ENCODE assay signal across 8 mouse cellular contexts in the genomic region with DNA sequence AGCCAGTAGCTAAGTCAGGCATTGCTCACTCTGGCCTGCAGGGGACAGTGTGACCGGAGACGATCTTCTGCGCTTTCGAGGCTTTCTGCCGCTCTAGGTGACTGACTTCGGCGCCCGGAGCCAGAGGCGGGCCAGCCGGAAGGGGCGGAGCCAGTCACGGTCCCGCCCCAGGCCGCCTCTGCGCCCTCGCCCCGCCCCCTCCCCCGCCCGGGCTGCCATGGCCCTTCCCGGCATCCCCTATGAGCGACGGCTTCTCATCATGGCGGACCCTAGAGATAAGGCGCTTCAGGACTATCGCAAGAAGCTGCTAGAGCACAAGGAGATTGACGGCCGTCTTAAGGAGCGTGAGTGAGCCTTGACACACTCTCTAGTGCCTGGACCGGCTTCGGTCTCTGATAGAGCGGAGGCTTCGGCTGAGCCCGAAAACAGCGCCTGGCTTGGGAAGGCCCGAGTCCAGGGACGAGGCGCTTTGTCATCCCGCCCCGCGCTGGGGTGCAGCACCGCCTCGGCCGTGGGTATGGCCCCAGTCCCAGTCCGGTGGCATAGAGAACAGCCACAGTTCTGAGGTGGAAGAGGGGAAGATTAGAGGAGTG. TPM values are rescaled to one million over a fixed set of nuclear protein-coding genes. Genes with fewer than 3 reads are reported as not detected.
A peak's percentile ranks its signal among the peaks of the same experiment; 100 is the strongest.
DNase-seq lines count a peak whose midpoint lies in the region; ATAC-seq and TF ChIP-seq lines count a peak whose summit lies in the region.

A gene (plus strand): TSS at position 200 of the 593 bp plus-strand sequence.

- under 1% methylated on average over 40 of the region's 44 CpGs for WGBS in heart, embryonic 11.5 days (ENCODE audit: insufficient replicate concordance)
- WGBS in kidney, embryonic 16.5 days = under 1% methylated on average over 44 of the region's 44 CpGs
- under 1% methylated on average over 44 of the region's 44 CpGs for WGBS in liver, adult 2 months

- H3K4me1 ChIP-seq in heart, embryonic 11.5 days (ENCODE audit: control insufficient read depth, insufficient read depth, low read length) = no peaks in the 10 kb centered on the region
- peaks cover 3% of the 10 kb centered on the region for H3K4me1 ChIP-seq in kidney, embryonic 16.5 days (ENCODE audit: insufficient read depth, low read length)
- H3K4me1 ChIP-seq in liver, adult 2 months (ENCODE audit: control insufficient read depth, insufficient read depth, low read length) = no peaks in the 10 kb centered on the region; the same call in 1 of the 2 replicates

- peak; percentile 92 for TF ChIP-seq CTCF in liver, adult 2 months (IDR thresholded peaks at IDR 0.05; ENCODE audit: low read depth, low read length)

- H3K27ac ChIP-seq in heart, embryonic 11.5 days (ENCODE audit: low read depth, low read length) = peak within 1 kb of the TSS; percentile 91
- H3K27ac ChIP-seq in kidney, embryonic 16.5 days (ENCODE audit: low read length) = peak within 1 kb of the TSS; percentile 74
- H3K27ac ChIP-seq in liver, adult 2 months (replicated peaks; ENCODE audit: insufficient read depth, low read depth, low read length) = peak within 1 kb of the TSS; percentile 84

- H3K79me2 ChIP-seq in liver, adult 2 months (ENCODE audit: control insufficient read depth, insufficient read depth, low read length) = peaks cover 9% of the 10 kb centered on the region; the same call in 1 of the 2 replicates
- peaks cover 45% of the 10 kb centered on the region for H3K79me2 ChIP-seq in myocyte (ENCODE audit: control insufficient read depth, insufficient read depth)

- H3ac ChIP-seq in myocyte (ENCODE audit: control insufficient read depth, insufficient read length) = peak within 1 kb of the TSS; percentile 95

- TF ChIP-seq POLR2A in liver, adult 2 months (IDR thresholded peaks at IDR 0.05; ENCODE audit: extremely low read depth, insufficient read depth, low read length) = peak; percentile 71
- TF ChIP-seq POLR2A in myocyte (IDR thresholded peaks at IDR 0.05; ENCODE audit: insufficient read length, low read depth) = peak; percentile 67

- H3K4me2 ChIP-seq in heart, embryonic 11.5 days = peak within 1 kb of the TSS; percentile 75
- peak within 1 kb of the TSS; percentile 62 for H3K4me2 ChIP-seq in kidney, embryonic 16.5 days (replicated peaks; ENCODE audit: low read depth, low read length)
- H3K4me2 ChIP-seq in myocyte (ENCODE audit: low read depth) = peak within 1 kb of the TSS; percentile 59

- peak; percentile 94 for ATAC-seq in erythroblast, adult 5-6 weeks (replicated peaks; ENCODE audit: low FRiP score, poor library complexity, severe bottlenecking)
- ATAC-seq in heart, embryonic 11.5 days (replicated peaks; ENCODE audit: insufficient number of reproducible peaks, low FRiP score, low TSS enrichment) = peak; percentile 97
- ATAC-seq in kidney, embryonic 16.5 days (ENCODE audit: low FRiP score, low TSS enrichment) = peak; percentile 97

- no peaks in the 10 kb centered on the region for H3K27me3 ChIP-seq in heart, embryonic 11.5 days (ENCODE audit: control insufficient read depth, insufficient read depth, low read length)
- H3K27me3 ChIP-seq in kidney, embryonic 16.5 days (ENCODE audit: insufficient read depth, low read length) = no peaks in the 10 kb centered on the region
- H3K27me3 ChIP-seq in liver, adult 2 months (ENCODE audit: control insufficient read depth, insufficient read depth, low read length) = no peaks in the 10 kb centered on the region
- H3K27me3 ChIP-seq in myocyte (ENCODE audit: control insufficient read depth, insufficient read depth, insufficient read length) = no peaks in the 10 kb centered on the region
- H3K27me3 ChIP-seq in splenic B cell, adult 2 months (ENCODE audit: control insufficient read depth, insufficient read depth, low read length, poor library complexity, severe bottlenecking) = no peaks in the 10 kb centered on the region

- peak within 1 kb of the TSS; percentile 88 for H3K9ac ChIP-seq in heart, embryonic 11.5 days (ENCODE audit: low read depth, low read length)
- peak within 1 kb of the TSS; percentile 94 for H3K9ac ChIP-seq in kidney, embryonic 16.5 days (replicated peaks; ENCODE audit: low read length)
- H3K9ac ChIP-seq in liver, adult 2 months (ENCODE audit: low read depth, low read length) = peak within 1 kb of the TSS; percentile 93

- H3K36me3 ChIP-seq in heart, embryonic 11.5 days (ENCODE audit: control insufficient read depth, insufficient read depth, low read length) = peaks cover 11% of the 10 kb centered on the region
- H3K36me3 ChIP-seq in kidney, embryonic 16.5 days (ENCODE audit: insufficient read depth, low read length) = peaks cover 19% of the 10 kb centered on the region
- peaks cover 25% of the 10 kb centered on the region for H3K36me3 ChIP-seq in liver, adult 2 months (ENCODE audit: control insufficient read depth, insufficient read depth, low read length)
- peaks cover 34% of the 10 kb centered on the region for H3K36me3 ChIP-seq in myocyte (ENCODE audit: control insufficient read depth, insufficient read depth)
- H3K36me3 ChIP-seq in splenic B cell, adult 2 months (ENCODE audit: control insufficient read depth, insufficient read depth, low read length, poor library complexity, severe bottlenecking) = peaks cover 3% of the 10 kb centered on the region; the same call in 1 of the 2 replicates

- DNase-seq in B cell, adult 2 months = peak; percentile 91 to 92
- DNase-seq in brain, adult 2 months (ENCODE audit: low read depth, low spot score) = peak; percentile 98
- DNase-seq in liver, adult 2 months (ENCODE audit: extremely low read depth, low read depth, low spot score) = peak; percentile 85
- peak; percentile 97 for DNase-seq in splenic B cell, adult 2 months (ENCODE audit: low read depth, low spot score)

- H3K4me3 ChIP-seq in heart, embryonic 11.5 days (ENCODE audit: low read depth, low read length) = peak within 1 kb of the TSS; percentile 96
- H3K4me3 ChIP-seq in kidney, embryonic 16.5 days (ENCODE audit: low read length) = peak within 1 kb of the TSS; percentile 91
- H3K4me3 ChIP-seq in liver, adult 2 months (ENCODE audit: insufficient read depth, low read depth, low read length) = peak within 1 kb of the TSS; percentile 94
- peak within 1 kb of the TSS; percentile 62 for H3K4me3 ChIP-seq in myocyte

- no peaks in the 10 kb centered on the region for H3K9me3 ChIP-seq in heart, embryonic 11.5 days (replicated peaks; ENCODE audit: control insufficient read depth, low read length)
- H3K9me3 ChIP-seq in kidney, embryonic 16.5 days (ENCODE audit: low read length) = no peaks in the 10 kb centered on the region

TF ChIP-seq in myocyte, 11 proteins besides CTCF, POLR2A, EP300 and RAD21:
- TF ChIP-seq MAX (IDR thresholded peaks at IDR 0.05; ENCODE audit: low read depth) (no peak), SRF (IDR thresholded peaks at IDR 0.05; ENCODE audit: control insufficient read depth, insufficient read length, low read depth) (no peak), MYOD1 (IDR thresholded peaks at IDR 0.05; ENCODE audit: control insufficient read depth in 1 of 3, insufficient read length in 2 of 3, low read depth in 2 of 3) (no peak), REST (IDR thresholded peaks at IDR 0.05; ENCODE audit: insufficient read depth, insufficient read length) (no peak), MYOG (IDR thresholded peaks at IDR 0.05; ENCODE audit: control insufficient read depth in 1 of 3, insufficient read depth in 1 of 3, insufficient read length in 2 of 3, low read depth in 2 of 3) (no peak), USF1 (IDR thresholded peaks at IDR 0.05; ENCODE audit: low read depth) (no peak), POLR2AphosphoS2 (IDR thresholded peaks at IDR 0.05; ENCODE audit: insufficient read length, low read depth) (peak; percentile 78), TCF12 (IDR thresholded peaks at IDR 0.05; ENCODE audit: insufficient read depth, poor library complexity, severe bottlenecking) (no peak), CEBPB (IDR thresholded peaks at IDR 0.05; ENCODE audit: insufficient read depth, poor library complexity, severe bottlenecking) (no peak), E2F4 (IDR thresholded peaks at IDR 0.05; ENCODE audit: insufficient read depth) (peak; percentile 8), TCF3 (IDR thresholded peaks at IDR 0.05; ENCODE audit: insufficient read length, low read depth) (no peak)

RNA-seq across cellular contexts. Expression of the gene that starts here (rescaled TPM):
- 41.6 and 83.2 TPM in 2 replicates for total RNA-seq in erythroblast, adult 5-6 weeks (2015; ENCODE audit: low replicate concordance)
- total RNA-seq in erythroblast, adult 5-6 weeks (2017; ENCODE audit: low replicate concordance) = 68.6 and 92.2 TPM in 2 replicates
- 142 and 148 TPM in 2 replicates for polyA plus RNA-seq in heart, embryonic 11.5 days (2014; fragmentation: Nextera tagmentation; extraction: Ambion mirVana)
- polyA plus RNA-seq in kidney, embryonic 16.5 days (2015; fragmentation: Nextera tagmentation; extraction: Ambion mirVana) = 151 and 154 TPM in 2 replicates
- total RNA-seq in liver, adult 2 months (2014; rRNA removed) = 101 and 108 TPM in 2 replicates
- 21.5 and 32.8 TPM in 2 replicates for polyA plus RNA-seq in liver, adult 2 months (2012; rRNA removed)
- 72.7 TPM for polyA plus RNA-seq in myocyte (2012; fragmentation: generic; extraction: Trizol)

Comparison
In these comparisons a context has a peak if more than half of its experiments do, and no peak if none do; other contexts are left out.
1. Peak in every context shown above with its lines: DNase-seq, ATAC-seq, H3K4me3 ChIP-seq and H3K27ac ChIP-seq.